Mouse (Mus musculus) hindbrain, embryonic 12.5 days (tissue): ENCODE data around the gene Ski. TPM values are rescaled to one million over a fixed set of nuclear protein-coding genes. Genes with fewer than 3 reads are reported as not detected.
"Not testable (repeated sequence)": the region's sequence is repeated elsewhere in the genome, so short reads cannot be mapped to it uniquely, and the experiment has no call there.

Source experiments
- ATAC-seq: fragments of 200-750 bp; cut with Nextera tagmentation; 2 replicates; pipeline ENCODE4 v1.8.0; 2017; ENCODE audit warnings: moderate TSS enrichment; ENCODE audit not compliant: low FRiP score
- H3K27ac ChIP-seq: fragments of 300-500 bp; sonication (generic); 2 replicates; pipeline ENCODE4 v1.5.1; 2016; ENCODE audit warnings: mild to moderate bottlenecking
- H3K27me3 ChIP-seq: fragments of 300-500 bp; sonication (generic); 2 replicates; pipeline ENCODE4 v1.6.1; 2016; ENCODE audit warnings: mild to moderate bottlenecking
- H3K36me3 ChIP-seq: fragments of 300-500 bp; sonication (generic); 2 replicates; pipeline ENCODE4 v1.6.1; 2016; ENCODE audit warnings: mild to moderate bottlenecking
- H3K4me1 ChIP-seq: fragments of 300-500 bp; sonication (generic); 2 replicates; pipeline ENCODE4 v1.6.1; 2016
- H3K4me2 ChIP-seq: fragments of 300-500 bp; sonication (generic); replicated peaks from 2 replicates; pipeline ENCODE4 v1.6.1; 2016; ENCODE audit warnings: mild to moderate bottlenecking
- H3K4me3 ChIP-seq: fragments of 300-500 bp; sonication (generic); 2 replicates; pipeline ENCODE4 v1.5.1; 2016; ENCODE audit warnings: mild to moderate bottlenecking
- H3K9ac ChIP-seq: fragments of 300-500 bp; sonication (generic); 2 replicates; pipeline ENCODE4 v1.6.1; 2016; ENCODE audit warnings: mild to moderate bottlenecking, moderate library complexity
- H3K9me3 ChIP-seq: fragments of 300-500 bp; sonication (generic); replicated peaks from 2 replicates; pipeline ENCODE4 v1.6.1; 2016; ENCODE audit warnings: mild to moderate bottlenecking
- WGBS: fragments of 180-500 bp; shearing (Covaris S2); methylation state at CpG from one replicate; pipeline ENCODE4 v1.1.7; 2016; 5-methylcytosine and 5-hydroxymethylcytosine counted together
- polyA plus RNA-seq: library from polyadenylated mRNA; unstranded; fragments of >200 nt; fragmentation: Nextera tagmentation; extraction: Ambion mirVana; gene quantifications from 2 replicates; pipeline ENCODE4 v1.2.1, GENCODE M21; 2016

The Ski gene
- polyA plus RNA-seq: 12.6 and 13.5 TPM in 2 replicates

DNA sequence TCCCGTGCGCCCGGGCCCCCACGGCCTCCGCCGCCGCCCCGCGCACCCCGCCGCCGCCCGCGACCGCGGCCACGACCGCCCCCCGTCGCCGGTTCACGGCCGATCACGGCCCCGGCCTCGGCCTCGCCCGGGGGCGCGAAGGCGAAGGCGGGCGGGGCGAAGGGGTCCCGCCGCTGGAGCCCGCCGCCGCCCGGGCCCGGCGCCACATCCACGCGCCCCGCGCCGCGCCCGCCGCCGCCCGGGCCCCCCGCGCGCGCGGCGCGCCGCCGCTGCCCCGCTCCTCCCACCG is at the start of gene Ski:
Gene Ski, minus strand, starts transcription at position 41 of the 289 bp plus-strand sequence.
- Histone ChIP-seq H3K4me2 (peak within 1 kb of the TSS; percentile 100), H3K36me3 (no peaks in the 10 kb centered on the region), H3K27ac (peak within 1 kb of the TSS; percentile 92), H3K9ac (peak within 1 kb of the TSS; percentile 99), H3K27me3 (0 out of 2 replicates have a peak, but pooled peaks cover 3% of the 10 kb centered on the region), H3K9me3 (no peaks in the 10 kb centered on the region), H3K4me3 (peak within 1 kb of the TSS; percentile 96), H3K4me1 (peaks cover 42% of the 10 kb centered on the region)
- no peak for ATAC-seq
- 2% methylated on average over 9 of the region's 63 CpGs for WGBS

DNA sequence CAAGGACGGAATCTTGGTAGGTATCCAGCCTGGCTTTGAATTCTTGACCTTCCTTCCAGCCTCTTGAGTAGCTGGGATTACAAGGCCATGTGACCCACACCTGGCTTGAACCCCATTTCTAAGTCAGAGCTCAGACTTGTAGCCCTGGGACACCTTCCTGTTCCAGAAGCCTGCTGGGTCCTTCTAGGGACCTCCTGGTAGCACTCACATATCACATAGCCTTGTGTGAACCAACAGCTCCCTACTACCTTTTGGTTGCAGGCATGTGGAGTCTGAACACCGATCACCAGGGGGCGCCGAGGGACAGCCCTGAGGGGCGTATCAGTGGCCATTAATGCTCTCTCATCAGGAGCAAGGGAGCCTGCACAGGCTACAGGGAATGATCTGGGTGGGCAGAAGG is 46.0 kb upstream of the Ski start:
- Histone ChIP-seq H3K4me1 (peaks cover 8% of the 10 kb centered on the region), H3K27me3 (no peaks in the 10 kb centered on the region), H3K9ac (no peak overlapping the region), H3K4me2 (no peak overlapping the region), H3K9me3 (no peaks in the 10 kb centered on the region), H3K27ac (no peak overlapping the region), H3K4me3 (no peak overlapping the region), H3K36me3 (peaks cover 12% of the 10 kb centered on the region)
- ATAC-seq: no peak
- 31% methylated on average over 5 of the region's 5 CpGs for WGBS

DNA sequence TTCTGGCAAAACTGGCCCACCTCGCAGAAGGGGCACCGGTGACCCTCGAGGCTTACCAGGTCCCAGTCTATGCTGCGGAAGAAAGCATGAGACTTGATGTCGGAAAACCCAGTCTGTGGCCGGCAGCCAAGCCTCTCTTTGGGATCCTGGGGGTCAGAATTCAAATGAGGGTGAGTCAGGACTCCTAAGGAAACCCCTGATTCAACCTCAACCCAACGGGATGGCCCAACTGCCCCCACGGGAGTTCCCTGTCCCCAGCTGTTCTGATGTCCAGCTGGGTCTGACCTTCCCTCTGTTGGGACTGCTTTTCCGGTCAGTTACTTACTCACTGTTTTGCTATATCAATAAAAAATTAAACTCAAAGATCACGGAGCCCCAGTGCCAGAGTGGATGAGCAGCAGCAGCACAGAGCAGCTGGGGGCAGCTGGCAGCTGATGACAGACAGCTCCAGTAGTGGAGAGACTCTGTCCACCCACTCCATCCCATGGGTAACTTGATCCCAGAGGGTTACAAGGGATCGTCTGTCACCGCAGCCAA is 45.3 kb upstream of the Ski start:
- no peak for ATAC-seq
- Histone ChIP-seq H3K36me3 (peaks cover 12% of the 10 kb centered on the region), H3K27me3 (no peaks in the 10 kb centered on the region), H3K27ac (no peak overlapping the region), H3K9ac (no peak overlapping the region), H3K4me2 (no peak overlapping the region), H3K9me3 (no peaks in the 10 kb centered on the region), H3K4me3 (no peak overlapping the region), H3K4me1 (peaks cover 8% of the 10 kb centered on the region)
- WGBS: 61% methylated on average over 12 of the region's 12 CpGs

GRCm38 (mm10) chr4:155267047-155267543 is 44.7 kb upstream of the Ski start:
- H3K36me3 ChIP-seq: peaks cover 18% of the 10 kb centered on the region
- no peak overlapping the region for H3K9ac ChIP-seq
- H3K9me3 ChIP-seq: no peaks in the 10 kb centered on the region
- no peaks in the 10 kb centered on the region for H3K27me3 ChIP-seq
- ATAC-seq: no peak
- no peak overlapping the region for H3K27ac ChIP-seq
- WGBS: 82% methylated on average over 7 of the region's 7 CpGs
- H3K4me1 ChIP-seq: peaks cover 8% of the 10 kb centered on the region
- no peak overlapping the region for H3K4me3 ChIP-seq
- no peak overlapping the region for H3K4me2 ChIP-seq

- Histone ChIP-seq H3K27ac (no peak overlapping the region), H3K4me2 (no peak overlapping the region), H3K4me3 (no peak overlapping the region), H3K27me3 (no peaks in the 10 kb centered on the region), H3K9ac (no peak overlapping the region), H3K9me3 (no peaks in the 10 kb centered on the region), H3K36me3 (peaks cover 18% of the 10 kb centered on the region), H3K4me1 (peaks cover 8% of the 10 kb centered on the region)
- ATAC-seq: no peak
- WGBS: 88% methylated on average over 3 of the region's 3 CpGs
Measured at GRCm38 (mm10) chr4:155264521-155265321, 42.3 kb upstream of the Ski start.

DNA sequence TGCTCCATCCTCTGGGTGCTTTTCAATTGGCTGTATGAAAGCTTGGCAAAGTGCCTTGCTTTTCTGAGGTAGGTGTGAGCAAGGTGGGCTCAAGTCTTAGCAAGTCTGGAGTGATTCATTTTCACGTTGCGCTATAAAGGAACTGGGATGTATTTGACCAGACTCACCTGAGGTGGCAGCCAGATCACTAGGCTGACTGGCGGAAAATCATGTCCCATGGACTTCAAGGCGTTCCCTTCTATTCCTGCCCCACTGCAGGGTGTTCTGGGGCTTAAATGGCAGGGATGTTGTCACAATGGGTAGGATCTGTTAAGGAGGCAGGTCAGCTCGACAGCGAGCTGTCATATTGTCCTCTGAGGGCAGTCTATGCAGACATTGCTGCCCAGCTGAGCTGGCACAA is 29.9 kb upstream of the Ski start:
- H3K27me3 ChIP-seq: no peaks in the 10 kb centered on the region
- H3K4me1 ChIP-seq: peaks cover 29% of the 10 kb centered on the region
- H3K36me3 ChIP-seq: peaks cover 22% of the 10 kb centered on the region
- H3K4me3 ChIP-seq: no peak overlapping the region
- H3K9ac ChIP-seq: no peak overlapping the region
- ATAC-seq: no peak
- H3K4me2 ChIP-seq: no peak overlapping the region; the same call in none of the 2 replicates
- no peaks in the 10 kb centered on the region for H3K9me3 ChIP-seq
- WGBS: 88% methylated on average over 6 of the region's 6 CpGs
- H3K27ac ChIP-seq: no peak overlapping the region

DNA sequence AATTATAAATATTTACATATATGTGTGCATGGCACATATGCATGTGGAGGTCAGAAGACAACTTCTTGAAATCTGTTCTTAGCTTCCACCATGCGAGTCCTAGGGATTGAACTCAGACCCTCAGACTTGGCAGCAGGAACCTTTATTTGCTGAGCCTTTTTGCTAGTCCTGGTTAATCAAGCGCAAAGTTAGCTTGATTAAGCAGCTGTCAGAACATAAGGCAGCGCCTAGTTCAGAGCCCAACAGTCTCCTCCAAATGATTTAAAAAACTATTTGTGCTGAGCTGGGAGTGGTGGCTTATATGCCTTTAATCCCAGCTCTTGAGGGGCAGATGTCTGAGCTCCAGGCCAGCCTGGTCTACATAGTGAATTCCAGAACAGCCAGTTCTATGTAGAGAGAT is 28.8 kb upstream of the Ski start:
- Histone ChIP-seq H3K9me3 (no peaks in the 10 kb centered on the region), H3K9ac (peak overlapping the region; percentile 88), H3K4me3 (peak overlapping the region; percentile 63), H3K27ac (no peak overlapping the region), H3K27me3 (no peaks in the 10 kb centered on the region), H3K36me3 (peaks cover 13% of the 10 kb centered on the region), H3K4me2 (peak overlapping the region; percentile 92), H3K4me1 (peaks cover 29% of the 10 kb centered on the region)
- ATAC-seq: no peak
- whole genome bisulfite sequencing: 67% methylated on average over 3 of the region's 3 CpGs

DNA sequence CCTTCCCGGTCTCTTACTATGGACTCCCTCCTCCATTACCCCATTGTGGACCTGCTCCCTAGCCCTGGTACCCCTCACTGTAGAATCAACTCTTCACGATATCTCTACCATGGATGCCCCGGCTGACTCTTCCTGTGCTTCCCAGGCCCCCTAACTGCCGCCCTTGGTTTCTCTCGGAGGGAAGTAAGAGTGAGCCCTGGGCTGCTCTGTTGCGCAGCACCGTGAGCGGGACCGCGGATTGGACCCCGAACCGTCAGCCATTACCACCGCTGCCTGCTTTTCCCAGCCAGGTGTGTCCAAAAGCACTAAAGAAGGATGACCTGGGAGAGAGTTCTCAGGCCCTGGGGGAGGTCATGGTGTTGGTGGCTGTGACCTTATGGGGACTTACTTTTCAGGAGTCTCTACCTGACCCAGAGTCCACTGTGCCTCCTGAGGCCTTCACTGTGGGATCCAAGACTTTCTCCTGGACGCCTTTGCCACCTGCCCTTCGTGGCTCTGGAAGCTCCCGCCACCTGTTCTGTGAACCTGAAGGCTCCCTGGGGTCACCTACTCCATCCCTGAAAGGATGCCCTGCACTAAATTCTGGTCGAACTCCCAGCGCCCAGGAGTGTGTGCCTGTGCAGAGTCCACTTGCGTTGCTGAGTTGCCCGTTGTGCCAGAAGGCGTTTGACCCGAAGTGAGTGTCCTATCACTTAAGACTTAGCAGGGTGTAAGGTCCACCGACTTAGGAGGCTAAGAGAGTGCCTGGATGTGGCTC is 28.1 kb upstream of the Ski start:
- 11% methylated on average over 23 of the region's 23 CpGs for WGBS
- peaks cover 7% of the 10 kb centered on the region; the same call in 1 of the 2 replicates for H3K36me3 ChIP-seq
- peaks cover 34% of the 10 kb centered on the region for H3K4me1 ChIP-seq
- ATAC-seq: peak; percentile 44
- H3K4me3 ChIP-seq: peak overlapping the region; percentile 63
- peak overlapping the region; percentile 88 for H3K9ac ChIP-seq
- no peaks in the 10 kb centered on the region for H3K9me3 ChIP-seq
- H3K27me3 ChIP-seq: no peaks in the 10 kb centered on the region
- peak overlapping the region; percentile 98 for H3K27ac ChIP-seq
- peak overlapping the region; percentile 92 for H3K4me2 ChIP-seq

DNA sequence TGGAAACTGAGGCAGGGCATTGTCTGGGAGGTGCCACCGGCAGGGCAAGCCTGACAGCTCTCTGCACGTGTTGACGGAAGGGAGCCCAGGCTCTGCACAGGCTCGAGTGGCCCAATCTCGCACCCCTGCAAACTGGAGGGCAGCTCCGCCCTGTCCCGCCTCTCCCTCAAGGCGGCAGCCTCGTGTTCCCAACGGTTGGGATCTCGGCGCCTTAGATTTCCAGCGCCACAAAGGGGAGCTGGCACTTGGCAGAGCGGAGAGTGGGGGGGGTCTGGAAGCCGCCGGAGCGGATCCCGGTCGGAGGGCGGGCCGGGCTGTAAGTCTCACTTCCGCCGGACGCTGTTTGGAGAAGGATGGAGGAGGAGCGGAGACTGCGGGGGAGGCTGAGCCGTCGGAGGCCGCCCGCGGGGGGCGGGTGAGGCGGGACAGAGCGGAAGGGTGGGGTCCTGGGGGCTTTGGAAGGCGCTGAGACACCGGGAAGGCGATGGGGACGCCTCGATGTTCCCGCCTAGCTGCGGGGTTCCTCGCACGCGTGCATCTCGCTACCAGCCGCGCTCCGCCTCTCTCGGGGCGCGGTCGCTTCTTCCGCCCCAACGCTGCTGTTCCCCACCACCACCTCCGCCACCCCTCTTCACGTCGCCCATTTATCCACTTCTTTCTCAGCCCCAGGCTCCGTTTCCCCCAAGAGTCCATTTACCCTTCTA is 27.4 kb upstream of the Ski start, which contains the start of gene Faap20:
Gene Faap20, plus strand, starts transcription at position 155 of the 704 bp plus-strand sequence.
- Histone ChIP-seq H3K36me3 (peaks cover 7% of the 10 kb centered on the region; the same call in 1 of the 2 replicates), H3K9me3 (no peaks in the 10 kb centered on the region), H3K9ac (peak within 1 kb of the TSS; percentile 88), H3K27ac (peak within 1 kb of the TSS; percentile 98), H3K4me2 (peak within 1 kb of the TSS; percentile 92), H3K4me1 (peaks cover 34% of the 10 kb centered on the region), H3K4me3 (peak within 1 kb of the TSS; percentile 63), H3K27me3 (no peaks in the 10 kb centered on the region)
- under 1% methylated on average over 58 of the region's 58 CpGs for WGBS
- ATAC-seq: peak; percentile 91

GRCm38 (mm10) chr4:155249257-155249647 is 26.9 kb upstream of the Ski start:
- H3K27ac ChIP-seq: peak overlapping the region; percentile 98
- H3K4me3 ChIP-seq: peak overlapping the region; percentile 63
- H3K4me1 ChIP-seq: peaks cover 34% of the 10 kb centered on the region
- peaks cover 6% of the 10 kb centered on the region; the same call in 1 of the 2 replicates for H3K36me3 ChIP-seq
- WGBS: under 1% methylated on average over 9 of the region's 9 CpGs
- no peaks in the 10 kb centered on the region for H3K27me3 ChIP-seq
- no peaks in the 10 kb centered on the region for H3K9me3 ChIP-seq
- ATAC-seq: peak; percentile 81
- H3K4me2 ChIP-seq: peak overlapping the region; percentile 92
- peak overlapping the region; percentile 88 for H3K9ac ChIP-seq

- not testable (repeated sequence) for H3K4me2 ChIP-seq, ATAC-seq, H3K27me3 ChIP-seq, H3K9ac ChIP-seq, H3K9me3 ChIP-seq, H3K4me3 ChIP-seq, H3K36me3 ChIP-seq, H3K27ac ChIP-seq
- WGBS: 96% methylated on average over 3 of the region's 3 CpGs
- peaks cover 29% of the 10 kb centered on the region for H3K4me1 ChIP-seq
Measured at GRCm38 (mm10) chr4:155248054-155248453, 25.7 kb upstream of the Ski start.
